ENCODE assay signal across 8 mouse cellular contexts in the genomic region with DNA sequence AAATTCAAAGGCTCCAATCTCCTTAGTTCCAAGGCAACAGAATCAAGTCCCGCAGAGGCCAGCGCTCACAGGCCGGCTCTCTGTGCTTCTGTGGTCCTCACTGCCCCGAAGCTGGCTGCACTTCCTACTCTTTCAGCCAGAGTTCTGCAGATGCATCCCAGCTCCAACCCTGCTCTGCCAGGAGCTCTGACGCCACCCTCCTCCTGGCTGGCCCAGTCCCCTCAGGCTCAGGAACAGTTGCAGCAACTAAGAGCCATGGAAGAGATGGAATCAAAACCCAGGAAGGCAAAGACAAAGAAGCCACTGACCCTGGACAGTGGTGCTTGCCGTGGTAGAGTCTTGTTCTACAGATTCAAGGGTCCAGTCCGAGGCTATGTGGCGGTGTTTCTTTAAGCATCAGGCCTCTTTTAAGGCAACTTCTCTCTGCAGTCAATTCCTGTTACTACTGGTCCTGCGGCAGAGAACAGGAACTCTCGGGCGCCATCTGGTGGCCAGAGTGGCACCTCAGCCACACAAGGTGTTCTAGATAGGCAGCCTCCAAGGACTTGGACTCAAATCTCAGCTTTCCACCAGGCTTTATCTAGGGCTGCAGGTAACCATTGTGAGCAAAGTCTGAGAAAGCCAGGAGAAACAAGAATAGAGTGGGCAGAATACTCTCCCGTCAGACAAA. TPM values are rescaled to one million over a fixed set of nuclear protein-coding genes. Genes with fewer than 3 reads are reported as not detected.
DNase-seq lines count a peak whose midpoint lies in the region; ATAC-seq and TF ChIP-seq lines count a peak whose summit lies in the region.

No protein-coding gene starts in this region.

- no peak overlapping the region for H3K4me2 ChIP-seq in embryonic facial prominence, embryonic 13.5 days
- no peak overlapping the region for H3K4me2 ChIP-seq in liver, embryonic 13.5 days
- H3K4me2 ChIP-seq in neural tube, embryonic 11.5 days (ENCODE audit: low read depth): no peak overlapping the region
- H3K4me2 ChIP-seq in stomach, postnatal 0 days (replicated peaks; ENCODE audit: low read depth): no peak overlapping the region

- 27% methylated on average over 12 of the region's 12 CpGs for WGBS in embryonic facial prominence, embryonic 13.5 days
- WGBS in liver, embryonic 13.5 days (ENCODE audit: insufficient replicate concordance): 32% methylated on average over 12 of the region's 12 CpGs
- 35% methylated on average over 12 of the region's 12 CpGs for WGBS in neural tube, embryonic 11.5 days
- WGBS in stomach, postnatal 0 days: 36% methylated on average over 12 of the region's 12 CpGs

- no peaks in the 10 kb centered on the region for H3K27me3 ChIP-seq in embryonic facial prominence, embryonic 13.5 days
- H3K27me3 ChIP-seq in liver, embryonic 13.5 days: peaks cover 10% of the 10 kb centered on the region
- H3K27me3 ChIP-seq in neural tube, embryonic 11.5 days (ENCODE audit: control insufficient read depth, insufficient read depth, low read length): no peaks in the 10 kb centered on the region
- no peaks in the 10 kb centered on the region for H3K27me3 ChIP-seq in stomach, postnatal 0 days (ENCODE audit: control insufficient read depth, insufficient read depth, low read length)

- H3K4me1 ChIP-seq in embryonic facial prominence, embryonic 13.5 days: peaks cover 7% of the 10 kb centered on the region
- no peaks in the 10 kb centered on the region for H3K4me1 ChIP-seq in liver, embryonic 13.5 days (replicated peaks)
- H3K4me1 ChIP-seq in neural tube, embryonic 11.5 days (ENCODE audit: control insufficient read depth, insufficient read depth, low read length): no peaks in the 10 kb centered on the region
- no peaks in the 10 kb centered on the region for H3K4me1 ChIP-seq in stomach, postnatal 0 days (replicated peaks; ENCODE audit: control insufficient read depth, insufficient read depth)

- H3K27ac ChIP-seq in embryonic facial prominence, embryonic 13.5 days: no peak overlapping the region
- no peak overlapping the region for H3K27ac ChIP-seq in liver, embryonic 13.5 days
- H3K27ac ChIP-seq in neural tube, embryonic 11.5 days (ENCODE audit: low read depth, low read length): no peak overlapping the region
- no peak overlapping the region for H3K27ac ChIP-seq in stomach, postnatal 0 days (replicated peaks)

- no peaks in the 10 kb centered on the region for H3K9me3 ChIP-seq in embryonic facial prominence, embryonic 13.5 days
- H3K9me3 ChIP-seq in liver, embryonic 13.5 days (replicated peaks): no peaks in the 10 kb centered on the region
- H3K9me3 ChIP-seq in neural tube, embryonic 11.5 days (ENCODE audit: control insufficient read depth, low read length): no peaks in the 10 kb centered on the region
- no peaks in the 10 kb centered on the region for H3K9me3 ChIP-seq in stomach, postnatal 0 days (ENCODE audit: control insufficient read depth, low read length)

- H3K4me3 ChIP-seq in embryonic facial prominence, embryonic 13.5 days: no peak overlapping the region
- no peak overlapping the region for H3K4me3 ChIP-seq in liver, embryonic 13.5 days (replicated peaks)
- no peak overlapping the region for H3K4me3 ChIP-seq in neural tube, embryonic 11.5 days (ENCODE audit: low read depth, low read length)
- no peak overlapping the region for H3K4me3 ChIP-seq in stomach, postnatal 0 days (ENCODE audit: low read depth, low read length)

- peak overlapping the region; percentile 57; the same call in 1 of the 2 replicates for H3K9ac ChIP-seq in embryonic facial prominence, embryonic 13.5 days
- H3K9ac ChIP-seq in liver, embryonic 13.5 days: no peak overlapping the region
- no peak overlapping the region for H3K9ac ChIP-seq in neural tube, embryonic 11.5 days (ENCODE audit: low read length)
- H3K9ac ChIP-seq in stomach, postnatal 0 days (ENCODE audit: low read length): no peak overlapping the region

- peak; percentile 71 for ATAC-seq in embryonic facial prominence, embryonic 13.5 days (ENCODE audit: insufficient number of reproducible peaks, insufficient read depth, low FRiP score, low TSS enrichment, low read depth)
- ATAC-seq in liver, embryonic 13.5 days (ENCODE audit: low read depth): no peak
- no peak for ATAC-seq in neural tube, embryonic 11.5 days (ENCODE audit: insufficient read depth, low FRiP score, low TSS enrichment)
- ATAC-seq in stomach, postnatal 0 days (ENCODE audit: low FRiP score, low TSS enrichment): peak; percentile 83

- DNase-seq in 416B (ENCODE audit: low read depth): peak; percentile 84
- peak; percentile 93 for DNase-seq in adrenal gland, postnatal 36 days
- peak; percentile 46 to 74 for DNase-seq in heart, adult 9 months (ENCODE audit: low spot score in 2 of 2)
- peak; percentile 94 for DNase-seq in kidney, postnatal 10 days
- peak; percentile 51 for DNase-seq in liver, embryonic 13.5 days
- DNase-seq in neural tube, embryonic 11.5 days (ENCODE audit: low spot score): peak; percentile 90
- peak; percentile 91 for DNase-seq in stomach, postnatal 0 days (ENCODE audit: low spot score)

- no peak for TF ChIP-seq EP300 in stomach, postnatal 0 days (optimal IDR thresholded peaks at IDR 0.05)

- TF ChIP-seq CTCF in stomach, postnatal 0 days (IDR thresholded peaks at IDR 0.05; ENCODE audit: low read depth): peak; percentile 96

- no peaks in the 10 kb centered on the region for H3K36me3 ChIP-seq in embryonic facial prominence, embryonic 13.5 days
- no peaks in the 10 kb centered on the region for H3K36me3 ChIP-seq in liver, embryonic 13.5 days
- no peaks in the 10 kb centered on the region for H3K36me3 ChIP-seq in neural tube, embryonic 11.5 days (ENCODE audit: control insufficient read depth, insufficient read depth, low read length)
- no peaks in the 10 kb centered on the region for H3K36me3 ChIP-seq in stomach, postnatal 0 days (ENCODE audit: control insufficient read depth, insufficient read depth, low read length)

RNA-seq across cellular contexts. Expression of a gene that starts 44.4 kb away (rescaled TPM):
- total RNA-seq in adrenal gland, postnatal 36 days (2021): 10 to 100 TPM; 54.6 to 63.5 TPM
- polyA plus RNA-seq in embryonic facial prominence, embryonic 13.5 days (2015; fragmentation: Nextera tagmentation; extraction: Ambion mirVana): 35.5 and 39.1 TPM in 2 replicates
- 2.8 and 3.1 TPM in 2 replicates for polyA plus RNA-seq in liver, embryonic 13.5 days (2015; fragmentation: Nextera tagmentation; extraction: Ambion mirVana)
- 43.2 and 44.9 TPM in 2 replicates for polyA plus RNA-seq in neural tube, embryonic 11.5 days (2014; fragmentation: Nextera tagmentation; extraction: Ambion mirVana)
- polyA plus RNA-seq in stomach, postnatal 0 days (2015; fragmentation: Nextera tagmentation; extraction: Ambion mirVana): 19.3 and 21.5 TPM in 2 replicates

Comparison
In these comparisons a context has a peak if more than half of its experiments do, and no peak if none do; other contexts are left out.
1. ATAC-seq: peak in embryonic facial prominence, embryonic 13.5 days (single experiment) and stomach, postnatal 0 days (single experiment); none in liver, embryonic 13.5 days (single experiment) and neural tube, embryonic 11.5 days (single experiment).
2. Peak in every context shown above with its lines, with median percentiles within 50 percentile points of each other: DNase-seq.